Mouse (Mus musculus) forelimb bud, embryonic 11.5 days (tissue): Measurements from ENCODE around the gene Samd4.

ENCODE experiments used
- DNase-seq: peaks from one replicate; pipeline ENCODE4 v3.0.0-alpha.2; 2012; ENCODE audit warnings: low read depth, low spot score

Gene Samd4

GRCm38 (mm10) chr14:46882431-46883067, at the start of gene Samd4:
Gene Samd4 (plus strand): TSS chr14:46882854.
- peak; percentile 79 for DNase-seq

- no peak for DNase-seq
Observed at GRCm38 (mm10) chr14:46839326-46839725, 43.3 kb upstream of the Samd4 start.

GRCm38 (mm10) chr14:46845706-46846105, 36.9 kb upstream of the Samd4 start:
- no peak for DNase-seq

GRCm38 (mm10) chr14:46848063-46848590, 34.5 kb upstream of the Samd4 start:
- no peak for DNase-seq

DNA sequence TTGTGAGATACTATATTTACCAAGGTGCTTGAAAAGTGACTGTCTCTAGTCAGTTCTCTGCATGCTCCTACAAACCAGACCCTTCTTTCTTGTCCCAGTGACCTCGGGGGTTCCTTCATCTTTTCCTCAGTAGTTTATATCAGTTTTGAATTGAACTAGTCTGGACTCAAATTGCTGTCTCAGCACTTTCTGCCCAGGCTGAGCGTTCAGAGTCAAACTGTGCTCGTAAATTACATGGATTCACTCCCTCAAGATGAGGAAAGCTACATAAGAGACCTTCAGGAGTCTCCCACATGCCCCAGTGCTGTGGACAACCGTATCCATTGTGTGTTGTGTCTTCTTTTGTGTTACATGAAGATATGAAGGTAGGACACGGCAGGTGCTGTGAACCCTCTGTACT, 33.9 kb upstream of the Samd4 start:
- no peak for DNase-seq

- DNase-seq, result no peak
Observed at GRCm38 (mm10) chr14:46849769-46850168, 32.9 kb upstream of the Samd4 start.

DNA sequence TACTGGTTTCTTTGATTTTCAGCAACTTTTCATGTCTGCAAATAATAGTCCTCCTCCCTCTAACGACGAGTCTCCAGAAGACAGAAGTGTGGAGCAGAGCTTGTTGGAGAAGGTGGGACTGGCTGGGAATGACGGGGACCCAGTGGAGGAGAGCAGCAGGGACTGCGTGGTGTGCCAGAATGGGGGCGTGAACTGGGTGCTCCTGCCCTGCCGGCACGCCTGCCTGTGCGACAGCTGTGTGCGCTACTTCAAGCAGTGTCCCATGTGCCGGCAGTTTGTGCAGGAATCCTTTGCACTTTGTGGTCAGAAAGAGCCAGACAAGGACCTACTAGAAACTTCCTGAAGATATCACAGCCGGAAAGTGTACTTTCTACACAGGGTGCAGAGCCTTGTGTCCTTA, 29.0 kb upstream of the Samd4 start:
- no peak for DNase-seq

- no peak for DNase-seq
Observed at GRCm38 (mm10) chr14:46862922-46863321, 19.7 kb upstream of the Samd4 start.

- DNase-seq, result peak; percentile 45
Observed at GRCm38 (mm10) chr14:46880935-46881334, 1.7 kb upstream of the Samd4 start.

GRCm38 (mm10) chr14:46881581-46882430, 848 bp upstream of the Samd4 start:
- DNase-seq, result peak; percentile 46

DNA sequence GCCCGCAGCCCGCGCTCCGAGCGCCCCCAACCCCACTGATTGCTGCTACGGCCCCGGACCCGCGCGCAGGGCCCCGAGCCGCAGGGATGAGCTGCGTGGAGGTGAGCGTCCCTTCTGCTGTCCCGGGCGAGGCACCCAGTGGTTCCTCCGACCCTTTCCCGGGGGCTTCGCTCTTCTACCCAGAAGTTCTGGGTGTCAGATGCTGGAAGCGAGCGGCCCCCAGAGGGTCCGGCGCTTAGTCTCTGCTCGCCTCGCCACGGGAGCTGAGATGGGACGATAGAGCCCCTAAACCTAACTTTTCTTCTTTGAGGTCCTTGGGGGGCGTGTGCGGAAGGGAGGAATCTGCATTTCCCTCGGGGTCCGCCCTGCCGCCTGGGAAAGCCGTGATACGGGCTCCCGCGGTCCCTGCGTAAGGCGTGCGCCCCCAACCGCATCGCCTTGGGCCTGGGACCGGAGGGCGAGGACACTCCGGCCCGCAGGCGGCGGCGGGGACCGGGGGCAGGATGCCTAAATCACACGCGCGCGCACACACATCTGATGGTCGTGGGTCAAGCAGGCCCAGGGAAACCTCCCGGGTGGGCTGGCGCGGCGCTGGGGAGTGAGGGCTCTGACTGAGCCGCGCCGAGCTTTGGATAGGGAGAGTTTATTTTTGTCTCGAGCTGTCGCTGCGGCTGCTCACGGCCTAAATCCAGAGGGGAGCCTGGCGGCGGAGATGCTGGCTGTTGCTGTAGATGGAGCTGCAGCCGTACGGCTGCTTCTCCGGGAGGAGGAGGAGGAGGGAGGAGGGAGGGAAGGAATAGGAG, 615 bp downstream of the Samd4 start:
- peak; percentile 59 for DNase-seq

DNA sequence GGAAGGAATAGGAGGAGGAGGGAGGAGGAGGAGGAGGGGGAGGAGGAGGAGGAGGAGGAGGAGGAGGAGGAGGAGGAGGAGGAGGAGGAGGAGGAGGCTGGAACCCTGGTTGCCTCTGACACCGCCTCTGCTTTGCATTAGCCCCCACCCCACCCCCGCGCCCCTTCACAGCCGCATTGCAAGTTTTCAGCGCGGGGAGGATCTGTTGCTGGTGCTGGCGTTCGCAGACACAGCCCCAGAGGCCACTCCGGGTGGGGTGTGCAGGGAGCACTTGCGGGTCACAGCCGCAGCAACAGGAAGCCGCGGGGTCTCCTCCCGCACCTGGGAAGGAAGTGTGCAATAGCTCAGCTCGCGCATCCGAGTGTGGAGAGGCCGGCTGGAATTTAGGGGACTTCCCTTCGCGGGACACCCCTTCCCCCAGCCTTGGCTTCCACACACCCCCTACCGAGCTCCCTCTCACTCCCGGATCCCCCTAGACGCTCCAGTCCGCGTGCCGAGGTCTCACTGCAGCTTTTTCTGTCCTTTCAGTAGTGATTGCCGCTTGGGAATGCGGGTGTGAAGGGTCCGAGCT, 1.3 kb downstream of the Samd4 start:
- peak; percentile 46 for DNase-seq

DNA sequence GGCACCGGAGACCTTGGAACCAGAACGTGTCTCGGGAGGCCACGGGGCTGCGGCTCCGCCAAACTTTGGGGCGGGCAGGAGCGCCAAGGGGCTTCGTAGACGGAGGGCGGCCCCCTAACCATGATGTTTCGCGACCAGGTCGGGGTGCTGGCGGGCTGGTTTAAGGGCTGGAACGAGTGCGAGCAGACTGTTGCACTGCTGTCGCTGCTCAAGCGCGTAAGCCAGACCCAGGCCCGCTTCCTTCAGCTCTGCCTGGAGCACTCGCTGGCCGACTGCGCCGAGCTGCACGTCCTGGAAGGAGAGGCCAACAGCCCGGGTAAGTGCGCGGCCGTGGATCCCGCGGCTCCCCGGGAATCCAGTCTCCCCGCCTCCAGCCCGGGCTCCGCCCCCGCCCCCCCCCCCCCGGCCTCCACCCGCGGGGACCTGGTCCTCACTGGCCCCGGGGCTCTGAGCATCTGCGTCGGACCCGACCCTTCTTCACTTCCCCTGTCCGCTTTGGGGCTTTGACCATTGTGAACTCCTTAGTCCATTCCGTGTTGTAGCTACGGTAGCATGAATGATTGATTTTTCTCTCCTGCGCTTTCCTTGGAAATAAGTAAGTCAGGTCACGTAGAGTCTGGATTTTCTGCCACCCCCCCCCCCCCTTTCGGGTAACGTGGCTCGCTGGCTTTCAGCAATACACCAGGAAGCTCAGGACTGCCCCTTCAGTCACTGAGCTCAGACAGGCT, 2.2 kb downstream of the Samd4 start:
- peak; percentile 61 for DNase-seq

DNA sequence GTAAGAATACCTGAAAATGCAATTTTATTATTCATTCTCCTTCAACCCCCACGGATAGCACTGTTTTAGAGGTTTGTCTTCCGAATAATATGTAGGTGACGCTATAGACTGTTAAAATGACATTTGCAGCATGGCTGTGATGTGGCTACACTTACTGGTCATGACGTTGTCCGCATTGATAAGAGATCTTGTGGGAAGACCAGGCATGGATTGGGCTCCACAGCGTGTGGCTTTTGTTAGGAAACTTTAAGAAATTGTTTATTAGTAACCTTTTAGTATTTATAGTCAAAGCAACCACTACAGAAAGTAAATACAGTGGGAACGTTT, 2.7 kb downstream of the Samd4 start:
- DNase-seq, result no peak

DNA sequence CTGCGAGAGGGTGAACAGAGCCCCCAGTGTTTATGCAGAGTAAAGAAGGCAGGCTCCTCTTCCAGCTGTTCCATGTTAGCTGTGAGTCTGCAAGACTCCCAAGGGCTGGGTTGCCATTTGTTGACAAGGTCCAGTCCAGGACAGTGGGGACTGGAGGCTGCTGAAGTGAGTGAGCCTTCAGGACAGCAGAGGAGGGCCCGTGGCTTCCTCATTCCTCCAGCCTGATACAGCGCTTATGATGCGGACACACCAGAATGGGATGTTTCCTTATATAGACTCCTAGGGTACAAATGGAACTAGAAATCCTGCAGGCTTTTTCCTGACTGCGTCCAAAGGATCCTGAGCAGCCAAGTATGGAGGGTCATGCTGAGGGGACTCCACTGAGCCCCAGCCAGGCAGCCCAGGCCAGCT, 3.2 kb downstream of the Samd4 start:
- DNase-seq, result peak; percentile 43

- DNase-seq, result no peak
Observed at GRCm38 (mm10) chr14:46889096-46889495, 6.4 kb downstream of the Samd4 start.

DNA sequence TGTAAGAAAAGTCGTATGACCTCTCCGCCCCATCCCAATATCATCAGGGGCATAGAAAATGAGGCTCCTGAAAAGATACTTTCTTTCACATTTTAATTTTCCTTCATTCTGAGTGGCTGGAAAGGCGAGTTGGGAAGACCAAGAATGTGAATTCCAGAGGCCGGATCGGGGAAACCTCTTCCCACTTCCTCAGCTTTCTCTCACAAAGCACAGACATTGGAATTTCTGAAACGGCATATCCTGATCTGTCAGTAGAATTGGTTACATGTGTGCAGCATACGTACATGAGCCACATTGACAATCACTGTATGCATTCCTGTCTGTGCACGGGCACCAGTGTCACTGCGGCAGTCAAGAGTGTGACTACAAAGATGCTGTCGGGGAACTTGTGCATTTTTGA, 11.3 kb downstream of the Samd4 start:
- DNase-seq, result no peak

GRCm38 (mm10) chr14:46897953-46898352, 15.3 kb downstream of the Samd4 start:
- no peak for DNase-seq

DNA sequence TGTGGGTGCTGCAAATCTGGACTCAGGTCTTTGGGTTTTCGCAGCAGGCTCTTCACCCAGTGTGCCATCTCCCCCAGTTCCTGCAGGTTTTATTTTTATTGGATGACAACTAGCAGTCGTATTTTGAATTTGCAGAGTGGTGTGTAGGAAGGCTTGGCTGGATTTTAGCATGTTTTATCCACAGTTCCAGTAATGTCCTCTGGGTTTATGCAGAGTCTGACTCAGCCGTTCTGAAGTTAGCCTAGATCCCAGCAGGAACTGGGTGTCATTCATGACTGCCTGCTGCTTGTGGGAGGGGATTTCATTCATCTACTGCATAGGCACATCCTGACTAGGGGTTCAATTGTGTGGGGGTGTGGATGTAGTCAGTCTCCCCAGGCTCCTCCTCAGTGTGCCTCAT, 16.0 kb downstream of the Samd4 start:
- DNase-seq, result no peak

GRCm38 (mm10) chr14:46902498-46903087, 19.9 kb downstream of the Samd4 start:
- no peak for DNase-seq

DNA sequence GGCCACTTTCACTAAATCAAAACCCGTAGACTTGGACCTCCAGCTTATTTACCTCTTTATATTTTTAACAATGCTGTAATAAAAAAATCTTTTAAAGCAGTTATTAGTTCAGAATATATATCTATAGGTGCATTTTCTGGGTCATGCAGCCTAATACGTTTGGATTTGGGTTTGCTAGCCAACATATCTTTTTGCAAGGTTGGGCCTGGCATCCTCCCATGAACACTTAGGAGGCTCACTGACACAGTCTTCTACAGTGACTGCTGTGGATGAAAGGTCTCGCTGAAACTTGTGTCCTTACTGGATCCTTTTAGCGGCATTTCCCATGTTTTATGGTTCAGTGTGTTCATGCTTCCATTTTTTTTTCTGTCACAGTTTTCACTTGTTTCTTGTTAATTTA, 21.6 kb downstream of the Samd4 start:
- DNase-seq, result no peak
